Mouse (Mus musculus): ENCODE data around the gene Bmp7. TPM values are rescaled to one million over a fixed set of nuclear protein-coding genes. Genes with fewer than 3 reads are reported as not detected.
A peak's percentile ranks its signal among the peaks of the same experiment; 100 is the strongest.

Bmp7 gene
- polyA plus RNA-seq (2016; fragmentation: Nextera tagmentation; extraction: Ambion mirVana): 14.8 and 16.3 TPM in 2 replicates

GRCm38 (mm10) chr2:172940003-172940798, at the start of gene Bmp7:
Gene Bmp7, minus strand, starts transcription at chr2:172940321.
- Histone ChIP-seq H3K9me3 (no peaks in the 10 kb centered on the region), H3K9ac (peak within 1 kb of the TSS; percentile 58), H3K27ac (no peak within 1 kb of the TSS), H3K27me3 (replicated peaks) (peaks cover 88% of the 10 kb centered on the region), H3K4me2 (replicated peaks) (peak within 1 kb of the TSS; percentile 93), H3K36me3 (no peaks in the 10 kb centered on the region), H3K4me3 (peak within 1 kb of the TSS; percentile 49), H3K4me1 (peaks cover 58% of the 10 kb centered on the region)
- ATAC-seq (ENCODE audit: low FRiP score, low read depth): peak; percentile 46
- under 1% methylated on average over 82 of the region's 82 CpGs for WGBS

GRCm38 (mm10) chr2:172982776-172983561, 42.8 kb upstream of the Bmp7 start:
- no peak overlapping the region for H3K27ac ChIP-seq
- no peak overlapping the region for H3K4me3 ChIP-seq
- H3K27me3 ChIP-seq (replicated peaks): no peaks in the 10 kb centered on the region
- 0 out of 2 replicates have a peak, but pooled peaks cover 8% of the 10 kb centered on the region for H3K9me3 ChIP-seq
- no peak for ATAC-seq (ENCODE audit: low FRiP score, low read depth)
- H3K4me1 ChIP-seq: no peaks in the 10 kb centered on the region
- no peak overlapping the region for H3K4me2 ChIP-seq (replicated peaks)
- H3K9ac ChIP-seq: no peak overlapping the region
- H3K36me3 ChIP-seq: no peaks in the 10 kb centered on the region
- WGBS: 81% methylated on average over 9 of the region's 9 CpGs

GRCm38 (mm10) chr2:172979666-172980345, 39.7 kb upstream of the Bmp7 start:
- 90% methylated on average over 42 of the region's 43 CpGs for WGBS
- no peaks in the 10 kb centered on the region for H3K36me3 ChIP-seq

GRCm38 (mm10) chr2:172978131-172978633, 38.1 kb upstream of the Bmp7 start:
- no peak for ATAC-seq (ENCODE audit: low FRiP score, low read depth)
- WGBS: 59% methylated on average over 4 of the region's 4 CpGs
- Histone ChIP-seq H3K9me3 (0 out of 2 replicates have a peak, but pooled peaks cover 8% of the 10 kb centered on the region), H3K27me3 (replicated peaks) (no peaks in the 10 kb centered on the region), H3K9ac (no peak overlapping the region), H3K4me1 (peaks cover 24% of the 10 kb centered on the region), H3K4me2 (replicated peaks) (no peak overlapping the region), H3K4me3 (no peak overlapping the region), H3K36me3 (no peaks in the 10 kb centered on the region), H3K27ac (no peak overlapping the region)

More at GRCm38 (mm10) chr2:172979666-172980345, 39.7 kb upstream of the Bmp7 start:
- H3K27me3 ChIP-seq (replicated peaks): no peaks in the 10 kb centered on the region
- no peak overlapping the region for H3K4me3 ChIP-seq
- H3K4me1 ChIP-seq: peaks cover 21% of the 10 kb centered on the region
- no peak for ATAC-seq (ENCODE audit: low FRiP score, low read depth)
- H3K9ac ChIP-seq: no peak overlapping the region
- 0 out of 2 replicates have a peak, but pooled peaks cover 8% of the 10 kb centered on the region for H3K9me3 ChIP-seq
- H3K4me2 ChIP-seq (replicated peaks): no peak overlapping the region
- H3K27ac ChIP-seq: no peak overlapping the region

- Histone ChIP-seq H3K4me2 (replicated peaks) (peak within 1 kb of the TSS; percentile 44), H3K27me3 (replicated peaks) (no peaks in the 10 kb centered on the region), H3K9ac (peak within 1 kb of the TSS; percentile 8; the same call in 1 of the 2 replicates), H3K9me3 (0 out of 2 replicates have a peak, but pooled peaks cover 8% of the 10 kb centered on the region), H3K4me3 (peak within 1 kb of the TSS; percentile 4; the same call in 1 of the 2 replicates), H3K4me1 (peaks cover 24% of the 10 kb centered on the region), H3K27ac (no peak within 1 kb of the TSS), H3K36me3 (no peaks in the 10 kb centered on the region)
- 13% methylated on average over 14 of the region's 14 CpGs for WGBS
- no peak for ATAC-seq (ENCODE audit: low FRiP score, low read depth)
These were observed 37.4 kb upstream of the Bmp7 start, which contains the start of gene Spo11 for GRCm38 (mm10) chr2:172977409-172978130. Gene Spo11, plus strand, starts transcription at chr2:172977700.

GRCm38 (mm10) chr2:172976661-172977238, 36.6 kb upstream of the Bmp7 start:
- H3K4me3 ChIP-seq: peak overlapping the region; percentile 4; the same call in 1 of the 2 replicates
- no peaks in the 10 kb centered on the region for H3K27me3 ChIP-seq (replicated peaks)
- no peak overlapping the region for H3K9ac ChIP-seq
- no peak for ATAC-seq (ENCODE audit: low FRiP score, low read depth)
- H3K4me2 ChIP-seq (replicated peaks): peak overlapping the region; percentile 44
- 34% methylated on average over 7 of the region's 7 CpGs for WGBS
- H3K27ac ChIP-seq: no peak overlapping the region
- 0 out of 2 replicates have a peak, but pooled peaks cover 8% of the 10 kb centered on the region for H3K9me3 ChIP-seq
- H3K36me3 ChIP-seq: no peaks in the 10 kb centered on the region
- peaks cover 24% of the 10 kb centered on the region for H3K4me1 ChIP-seq

- WGBS: 83% methylated on average over 6 of the region's 6 CpGs
- no peaks in the 10 kb centered on the region for H3K36me3 ChIP-seq
- ATAC-seq (ENCODE audit: low FRiP score, low read depth): no peak
- no peak overlapping the region for H3K4me3 ChIP-seq
- no peaks in the 10 kb centered on the region for H3K27me3 ChIP-seq (replicated peaks)
- no peak overlapping the region for H3K4me2 ChIP-seq (replicated peaks)
- H3K9ac ChIP-seq: no peak overlapping the region
- 0 out of 2 replicates have a peak, but pooled peaks cover 7% of the 10 kb centered on the region for H3K9me3 ChIP-seq
- peaks cover 24% of the 10 kb centered on the region for H3K4me1 ChIP-seq
- no peak overlapping the region for H3K27ac ChIP-seq
These were observed 35.0 kb upstream of the Bmp7 start for GRCm38 (mm10) chr2:172975159-172975558.

- Histone ChIP-seq H3K9me3 (0 out of 2 replicates have a peak, but pooled peaks cover 3% of the 10 kb centered on the region), H3K4me3 (no peak overlapping the region), H3K27me3 (replicated peaks) (no peaks in the 10 kb centered on the region), H3K4me2 (replicated peaks) (no peak overlapping the region), H3K4me1 (peaks cover 24% of the 10 kb centered on the region), H3K9ac (no peak overlapping the region), H3K27ac (no peak overlapping the region), H3K36me3 (no peaks in the 10 kb centered on the region)
- ATAC-seq (ENCODE audit: low FRiP score, low read depth): no peak
- WGBS: 46% methylated on average over 7 of the region's 7 CpGs
These were observed 34.6 kb upstream of the Bmp7 start for GRCm38 (mm10) chr2:172974701-172975100.

GRCm38 (mm10) chr2:172973806-172974565, 33.9 kb upstream of the Bmp7 start:
- Histone ChIP-seq H3K27ac (no peak overlapping the region), H3K36me3 (no peaks in the 10 kb centered on the region), H3K4me1 (peaks cover 24% of the 10 kb centered on the region), H3K9me3 (no peaks in the 10 kb centered on the region), H3K9ac (no peak overlapping the region), H3K4me2 (replicated peaks) (no peak overlapping the region), H3K4me3 (no peak overlapping the region), H3K27me3 (replicated peaks) (no peaks in the 10 kb centered on the region)
- no peak for ATAC-seq (ENCODE audit: low FRiP score, low read depth)
- 32% methylated on average over 7 of the region's 7 CpGs for WGBS

- Histone ChIP-seq H3K4me3 (no peak overlapping the region), H3K27me3 (replicated peaks) (no peaks in the 10 kb centered on the region), H3K4me1 (peaks cover 13% of the 10 kb centered on the region), H3K9me3 (no peaks in the 10 kb centered on the region), H3K9ac (no peak overlapping the region), H3K27ac (no peak overlapping the region), H3K4me2 (replicated peaks) (no peak overlapping the region), H3K36me3 (no peaks in the 10 kb centered on the region)
- ATAC-seq (ENCODE audit: low FRiP score, low read depth): no peak
- 86% methylated on average over 2 of the region's 2 CpGs for WGBS
These were observed 31.7 kb upstream of the Bmp7 start for GRCm38 (mm10) chr2:172971865-172972264.

Measured in neural tube, embryonic 12.5 days (tissue).